Comparison of ENCODE assay signal across 15 mouse cellular contexts in the genomic region with DNA sequence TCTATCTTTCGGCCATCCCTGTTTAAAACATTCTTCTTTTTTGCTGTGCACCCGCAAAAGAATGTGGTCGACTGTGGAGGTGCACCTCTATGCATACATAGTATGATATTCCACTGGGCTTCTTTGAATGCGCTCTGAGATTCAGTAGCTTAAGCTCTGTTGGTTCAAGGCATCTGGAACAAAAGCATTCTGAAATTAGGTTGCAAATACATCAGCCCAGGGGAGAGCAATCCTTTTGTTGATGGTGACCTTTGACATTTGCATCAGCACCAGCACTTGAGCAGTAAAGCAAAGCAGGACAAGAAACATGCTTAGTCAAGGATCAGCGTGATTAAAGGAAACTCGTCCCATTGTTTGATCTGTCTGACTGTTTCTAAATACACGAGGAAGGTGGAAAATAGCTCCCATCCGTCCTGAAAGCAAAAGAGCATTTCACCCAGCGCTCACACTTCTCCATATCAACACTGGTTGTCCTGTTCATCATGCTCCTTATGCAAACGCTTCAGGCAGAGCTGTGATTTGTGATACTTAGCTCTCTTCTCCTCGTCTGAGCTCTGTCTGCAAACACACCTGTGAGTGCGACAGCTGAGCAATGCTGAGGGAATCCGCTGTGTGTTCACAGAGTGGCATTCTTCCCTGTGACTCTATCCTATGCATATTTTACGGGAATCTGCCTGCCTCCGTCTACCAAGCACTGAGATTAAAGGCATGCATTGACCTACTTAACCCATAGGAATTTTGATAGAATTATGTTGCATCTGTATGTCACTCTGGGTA.
DNase-seq lines count a peak whose midpoint lies in the region; ATAC-seq and TF ChIP-seq lines count a peak whose summit lies in the region.
"Had no signal": no experiment of that assay in that cellular context is flagged by ENCODE, and none has a peak within 500 bp of the region (broad histone marks: within the 10 kb centered on the region; RNA-seq: fewer than 3 reads in every experiment).

No protein-coding gene starts in this region.

- DNase-seq in ZHBTc4 (ENCODE audit: low read depth, low spot score) = peak; percentile 21
- no peak for DNase-seq in forebrain, embryonic 10.5 days (ENCODE audit: extremely low spot score, low spot score)
- DNase-seq in lung, adult 2 months = no peak
- no peak for DNase-seq in heart, adult 2 months
- DNase-seq in right cerebral cortex, adult 18-20 months = no peak
- DNase-seq in B cell, adult 2 months = no peak
- DNase-seq: adrenal gland, postnatal 36 days; cerebellum, adult 11 months; heart, postnatal 10 days; kidney, postnatal 36 days had no signal

- H3K9ac ChIP-seq in hindbrain, embryonic 13.5 days = peak overlapping the region; percentile 39; the same call in 1 of the 2 replicates
- no peak overlapping the region for H3K9ac ChIP-seq in midbrain, embryonic 15.5 days
- H3K9ac ChIP-seq in heart, adult 2 months (ENCODE audit: low read depth, low read length) = no peak overlapping the region

- H3K27me3 ChIP-seq in forebrain, embryonic 10.5 days (ENCODE audit: poor library complexity, severe bottlenecking) = no peaks in the 10 kb centered on the region
- H3K27me3 ChIP-seq in hindbrain, embryonic 13.5 days = no peaks in the 10 kb centered on the region
- H3K27me3 ChIP-seq in midbrain, embryonic 15.5 days (replicated peaks) = no peaks in the 10 kb centered on the region
- H3K27me3 ChIP-seq in heart, adult 2 months (ENCODE audit: control insufficient read depth, insufficient read depth, low read length) = no peaks in the 10 kb centered on the region

- no peaks in the 10 kb centered on the region for H3K79me2 ChIP-seq in heart, adult 2 months (replicated peaks; ENCODE audit: control insufficient read depth, insufficient read depth, low read length)

- no peaks in the 10 kb centered on the region for H3K36me3 ChIP-seq in forebrain, embryonic 10.5 days (replicated peaks)
- H3K36me3 ChIP-seq in hindbrain, embryonic 13.5 days = no peaks in the 10 kb centered on the region
- no peaks in the 10 kb centered on the region for H3K36me3 ChIP-seq in midbrain, embryonic 15.5 days (replicated peaks)
- H3K36me3 ChIP-seq in heart, adult 2 months (ENCODE audit: control insufficient read depth, insufficient read depth, low read length) = no peaks in the 10 kb centered on the region

- no peak overlapping the region for H3K4me3 ChIP-seq in forebrain, embryonic 10.5 days
- H3K4me3 ChIP-seq in hindbrain, embryonic 13.5 days = no peak overlapping the region
- H3K4me3 ChIP-seq in midbrain, embryonic 15.5 days = no peak overlapping the region
- H3K4me3 ChIP-seq in lung, adult 2 months (replicated peaks; ENCODE audit: extremely low read depth, low read depth, low read length) = no peak overlapping the region
- H3K4me3 ChIP-seq in heart, adult 2 months = no peak overlapping the region

- no peak for TF ChIP-seq POLR2A in lung, adult 2 months (IDR thresholded peaks at IDR 0.05; ENCODE audit: borderline replicate concordance, extremely low read depth, low read depth, low read length)
- TF ChIP-seq POLR2A in heart, adult 2 months (IDR thresholded peaks at IDR 0.05; ENCODE audit: insufficient read depth, low read depth, low read length) = no peak

- peak; percentile 66 for ATAC-seq in hindbrain, embryonic 13.5 days (ENCODE audit: low FRiP score)
- ATAC-seq in midbrain, embryonic 15.5 days (replicated peaks) = peak; percentile 79
- ATAC-seq: intestine, postnatal 0 days; lung, postnatal 0 days had no signal

- peaks cover 34% of the 10 kb centered on the region for H3K4me1 ChIP-seq in forebrain, embryonic 10.5 days
- peaks cover 14% of the 10 kb centered on the region for H3K4me1 ChIP-seq in hindbrain, embryonic 13.5 days (replicated peaks)
- H3K4me1 ChIP-seq in midbrain, embryonic 15.5 days = peaks cover 15% of the 10 kb centered on the region
- no peaks in the 10 kb centered on the region; the same call in 1 of the 2 replicates for H3K4me1 ChIP-seq in lung, adult 2 months (ENCODE audit: control insufficient read depth, insufficient read depth, low read length)
- H3K4me1 ChIP-seq in heart, adult 2 months (ENCODE audit: control insufficient read depth, insufficient read depth, low read length) = no peaks in the 10 kb centered on the region

- no peak for TF ChIP-seq EP300 in heart, adult 2 months (IDR thresholded peaks at IDR 0.05; ENCODE audit: insufficient read depth, low read depth, low read length)

- WGBS in forebrain, embryonic 10.5 days = 15% methylated on average over 15 of the region's 15 CpGs
- WGBS in hindbrain, embryonic 13.5 days = 13% methylated on average over 15 of the region's 15 CpGs
- 8% methylated on average over 15 of the region's 15 CpGs for WGBS in midbrain, embryonic 15.5 days
- WGBS in lung, adult 2 months = 54% methylated on average over 15 of the region's 15 CpGs
- 51% methylated on average over 15 of the region's 15 CpGs for WGBS in heart, adult 2 months

- no peaks in the 10 kb centered on the region for H3K9me3 ChIP-seq in forebrain, embryonic 10.5 days
- H3K9me3 ChIP-seq in hindbrain, embryonic 13.5 days = no peaks in the 10 kb centered on the region
- no peaks in the 10 kb centered on the region for H3K9me3 ChIP-seq in midbrain, embryonic 15.5 days

- peak overlapping the region; percentile 36 for H3K4me2 ChIP-seq in hindbrain, embryonic 13.5 days
- H3K4me2 ChIP-seq in midbrain, embryonic 15.5 days = peak overlapping the region; percentile 28

- no peak for TF ChIP-seq CTCF in lung, adult 2 months (IDR thresholded peaks at IDR 0.05; ENCODE audit: insufficient read depth, low read length)
- TF ChIP-seq CTCF in heart, adult 2 months (IDR thresholded peaks at IDR 0.05) = no peak

- H3K27ac ChIP-seq in forebrain, embryonic 10.5 days = peak overlapping the region; percentile 65
- peak overlapping the region; percentile 40; the same call in 1 of the 2 replicates for H3K27ac ChIP-seq in hindbrain, embryonic 13.5 days
- 0 out of 2 replicates have a peak overlapping the region, but pooled peaks have one; percentile 28 for H3K27ac ChIP-seq in midbrain, embryonic 15.5 days
- no peak overlapping the region for H3K27ac ChIP-seq in heart, adult 2 months
- H3K27ac ChIP-seq: stomach, postnatal 0 days had no signal

- intact Hi-C loops in heart, adult 2 months (cut with DNase I) = no loop called here
